Mouse (Mus musculus): ENCODE results near the gene Ppp3ca. TPM values are rescaled to one million over a fixed set of nuclear protein-coding genes. Genes with fewer than 3 reads are reported as not detected.

Ppp3ca gene
- polyA plus RNA-seq, 1 experiment: 24.3 TPM

- Histone ChIP-seq H3K4me3 (ENCODE audit: control insufficient read depth, low read depth, low read length) (no peak overlapping the region), H3K36me3 (ENCODE audit: control insufficient read depth, insufficient read depth, low read length) (no peaks in the 10 kb centered on the region), H3K27me3 (ENCODE audit: control insufficient read depth, insufficient read depth, low read length) (no peaks in the 10 kb centered on the region), H3K4me1 (ENCODE audit: control insufficient read depth, insufficient read depth, low read length) (no peaks in the 10 kb centered on the region), H3K27ac (ENCODE audit: control insufficient read depth, insufficient read depth, low read depth, low read length) (no peak overlapping the region)
- TF ChIP-seq CTCF (IDR thresholded peaks at IDR 0.05; ENCODE audit: control insufficient read depth, insufficient read depth, insufficient replicate concordance, low read depth, low read length): no peak
- no peak for TF ChIP-seq POLR2A (IDR thresholded peaks at IDR 0.05; ENCODE audit: control insufficient read depth, low read depth, low read length)
Observed at GRCm38 (mm10) chr3:136862051-136862837, 192.3 kb downstream of the Ppp3ca start.

- no peaks in the 10 kb centered on the region for H3K27me3 ChIP-seq (ENCODE audit: control insufficient read depth, insufficient read depth, low read length)
- TF ChIP-seq POLR2A (IDR thresholded peaks at IDR 0.05; ENCODE audit: control insufficient read depth, low read depth, low read length) (no peak), CTCF (IDR thresholded peaks at IDR 0.05; ENCODE audit: control insufficient read depth, insufficient read depth, insufficient replicate concordance, low read depth, low read length) (no peak)
- no peak overlapping the region for H3K4me3 ChIP-seq (ENCODE audit: control insufficient read depth, low read depth, low read length)
- H3K4me1 ChIP-seq (ENCODE audit: control insufficient read depth, insufficient read depth, low read length): no peaks in the 10 kb centered on the region
- no peak overlapping the region for H3K27ac ChIP-seq (ENCODE audit: control insufficient read depth, insufficient read depth, low read depth, low read length)
- H3K36me3 ChIP-seq (ENCODE audit: control insufficient read depth, insufficient read depth, low read length): no peaks in the 10 kb centered on the region
Observed at GRCm38 (mm10) chr3:136863127-136863526, 193.2 kb downstream of the Ppp3ca start.

- no peaks in the 10 kb centered on the region for H3K27me3 ChIP-seq (ENCODE audit: control insufficient read depth, insufficient read depth, low read length)
- TF ChIP-seq POLR2A (IDR thresholded peaks at IDR 0.05; ENCODE audit: control insufficient read depth, low read depth, low read length) (no peak), CTCF (IDR thresholded peaks at IDR 0.05; ENCODE audit: control insufficient read depth, insufficient read depth, insufficient replicate concordance, low read depth, low read length) (no peak)
- H3K36me3 ChIP-seq (ENCODE audit: control insufficient read depth, insufficient read depth, low read length): no peaks in the 10 kb centered on the region
- H3K4me1 ChIP-seq (ENCODE audit: control insufficient read depth, insufficient read depth, low read length): no peaks in the 10 kb centered on the region
- H3K4me3 ChIP-seq (ENCODE audit: control insufficient read depth, low read depth, low read length): no peak overlapping the region
- no peak overlapping the region for H3K27ac ChIP-seq (ENCODE audit: control insufficient read depth, insufficient read depth, low read depth, low read length)
Observed at GRCm38 (mm10) chr3:136864306-136864705, 194.4 kb downstream of the Ppp3ca start.

- no peaks in the 10 kb centered on the region for H3K36me3 ChIP-seq (ENCODE audit: control insufficient read depth, insufficient read depth, low read length)
- H3K4me3 ChIP-seq (ENCODE audit: control insufficient read depth, low read depth, low read length): no peak overlapping the region
- H3K4me1 ChIP-seq (ENCODE audit: control insufficient read depth, insufficient read depth, low read length): no peaks in the 10 kb centered on the region
- no peak for TF ChIP-seq CTCF (IDR thresholded peaks at IDR 0.05; ENCODE audit: control insufficient read depth, insufficient read depth, insufficient replicate concordance, low read depth, low read length)
- no peak for TF ChIP-seq POLR2A (IDR thresholded peaks at IDR 0.05; ENCODE audit: control insufficient read depth, low read depth, low read length)
- H3K27ac ChIP-seq (ENCODE audit: control insufficient read depth, insufficient read depth, low read depth, low read length): no peak overlapping the region
- no peaks in the 10 kb centered on the region for H3K27me3 ChIP-seq (ENCODE audit: control insufficient read depth, insufficient read depth, low read length)
Observed at GRCm38 (mm10) chr3:136865176-136865859, 195.4 kb downstream of the Ppp3ca start.

- TF ChIP-seq POLR2A (IDR thresholded peaks at IDR 0.05; ENCODE audit: control insufficient read depth, low read depth, low read length) (no peak), CTCF (IDR thresholded peaks at IDR 0.05; ENCODE audit: control insufficient read depth, insufficient read depth, insufficient replicate concordance, low read depth, low read length) (no peak)
- H3K27ac ChIP-seq (ENCODE audit: control insufficient read depth, insufficient read depth, low read depth, low read length): peak overlapping the region; percentile 12; the same call in 1 of the 2 replicates
- no peaks in the 10 kb centered on the region for H3K36me3 ChIP-seq (ENCODE audit: control insufficient read depth, insufficient read depth, low read length)
- no peaks in the 10 kb centered on the region for H3K4me1 ChIP-seq (ENCODE audit: control insufficient read depth, insufficient read depth, low read length)
- no peaks in the 10 kb centered on the region for H3K27me3 ChIP-seq (ENCODE audit: control insufficient read depth, insufficient read depth, low read length)
- H3K4me3 ChIP-seq (ENCODE audit: control insufficient read depth, low read depth, low read length): no peak overlapping the region
Observed at GRCm38 (mm10) chr3:136866095-136866494, 196.2 kb downstream of the Ppp3ca start.

- Histone ChIP-seq H3K4me1 (ENCODE audit: control insufficient read depth, insufficient read depth, low read length) (no peaks in the 10 kb centered on the region), H3K27ac (ENCODE audit: control insufficient read depth, insufficient read depth, low read depth, low read length) (no peak overlapping the region), H3K27me3 (ENCODE audit: control insufficient read depth, insufficient read depth, low read length) (no peaks in the 10 kb centered on the region), H3K36me3 (ENCODE audit: control insufficient read depth, insufficient read depth, low read length) (no peaks in the 10 kb centered on the region), H3K4me3 (ENCODE audit: control insufficient read depth, low read depth, low read length) (no peak overlapping the region)
- no peak for TF ChIP-seq POLR2A (IDR thresholded peaks at IDR 0.05; ENCODE audit: control insufficient read depth, low read depth, low read length)
- no peak for TF ChIP-seq CTCF (IDR thresholded peaks at IDR 0.05; ENCODE audit: control insufficient read depth, insufficient read depth, insufficient replicate concordance, low read depth, low read length)
Observed at GRCm38 (mm10) chr3:136866571-136866970, 196.6 kb downstream of the Ppp3ca start.

- H3K4me1 ChIP-seq (ENCODE audit: control insufficient read depth, insufficient read depth, low read length): no peaks in the 10 kb centered on the region
- no peaks in the 10 kb centered on the region for H3K27me3 ChIP-seq (ENCODE audit: control insufficient read depth, insufficient read depth, low read length)
- H3K27ac ChIP-seq (ENCODE audit: control insufficient read depth, insufficient read depth, low read depth, low read length): no peak overlapping the region
- no peak for TF ChIP-seq CTCF (IDR thresholded peaks at IDR 0.05; ENCODE audit: control insufficient read depth, insufficient read depth, insufficient replicate concordance, low read depth, low read length)
- TF ChIP-seq POLR2A (IDR thresholded peaks at IDR 0.05; ENCODE audit: control insufficient read depth, low read depth, low read length): no peak
- no peak overlapping the region for H3K4me3 ChIP-seq (ENCODE audit: control insufficient read depth, low read depth, low read length)
- no peaks in the 10 kb centered on the region for H3K36me3 ChIP-seq (ENCODE audit: control insufficient read depth, insufficient read depth, low read length)
Observed at GRCm38 (mm10) chr3:136867366-136867765, 197.4 kb downstream of the Ppp3ca start.
